Mouse (Mus musculus) megakaryocyte-erythroid progenitor cell, adult 5-6 weeks (primary cell): ENCODE results near the gene Taar6. TPM values are rescaled to one million over a fixed set of nuclear protein-coding genes. Genes with fewer than 3 reads are reported as not detected.

Experiments used
- ATAC-seq: replicated peaks from 2 replicates; pipeline ENCODE4 v1.8.0; 2016; ENCODE audit warnings: mild to moderate bottlenecking, inconsistent platforms; ENCODE audit not compliant: severe bottlenecking, poor library complexity, low FRiP score, low TSS enrichment
- total RNA-seq, 2 experiments: library from RNA; stranded (forward) in 1 of 2; stranded (reverse) in 1 of 2; fragments of 200-1000, 215-1000 nt in 1 of 2; fragments of >200 nt in 1 of 2; fragmentation: Nextera tagmentation in 1 of 2; gene quantifications; 2 replicates each; pipeline ENCODE4 v1.2.3; 2014 to 2017

The Taar6 gene
- total RNA-seq, 2 experiments from 2014 or later, result not detected

DNA sequence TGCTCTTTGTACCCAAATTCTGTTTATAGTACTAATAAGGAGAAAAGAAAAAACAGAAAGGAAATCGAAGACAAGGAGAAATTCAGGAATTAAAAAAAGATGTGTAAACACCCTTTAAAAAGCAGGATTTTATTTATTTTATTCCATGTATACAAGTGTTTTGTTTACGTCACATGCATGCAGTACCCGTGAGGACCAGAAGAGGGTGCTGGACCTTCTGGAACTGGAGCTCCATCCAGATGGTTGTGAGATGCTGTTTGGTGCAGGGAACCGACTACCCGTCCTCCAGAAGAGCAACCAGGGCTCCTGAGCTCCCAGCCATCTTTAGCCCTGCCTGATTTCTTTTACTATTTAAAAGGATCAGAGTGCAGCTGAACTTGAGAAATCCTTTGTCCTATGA, 43.0 kb downstream of the Taar6 start:
- ATAC-seq, result no peak

DNA sequence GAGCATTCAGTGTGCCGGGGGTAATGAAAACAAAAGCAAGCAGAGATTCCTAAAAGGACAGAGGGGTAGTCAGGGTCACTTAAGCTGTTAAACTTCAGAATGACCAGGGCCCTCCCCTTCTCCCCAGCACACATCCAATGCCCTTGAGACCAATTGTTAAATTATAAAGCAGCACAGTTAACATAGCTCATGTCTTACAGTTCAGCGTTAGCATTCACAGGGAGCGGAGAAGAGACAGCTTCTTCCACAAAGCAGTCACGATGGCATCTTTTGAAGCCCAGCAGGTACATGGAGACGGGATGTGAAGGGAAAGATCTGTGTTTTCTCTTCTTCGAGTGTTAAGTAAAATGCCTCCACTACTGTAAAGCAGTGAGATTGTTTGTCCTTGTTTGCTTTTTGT, 47.1 kb downstream of the Taar6 start, which contains the start of gene Taar2:
Taar2 (plus strand) TSS at position 261 of the 400 bp plus-strand sequence.
- no peak for ATAC-seq

DNA sequence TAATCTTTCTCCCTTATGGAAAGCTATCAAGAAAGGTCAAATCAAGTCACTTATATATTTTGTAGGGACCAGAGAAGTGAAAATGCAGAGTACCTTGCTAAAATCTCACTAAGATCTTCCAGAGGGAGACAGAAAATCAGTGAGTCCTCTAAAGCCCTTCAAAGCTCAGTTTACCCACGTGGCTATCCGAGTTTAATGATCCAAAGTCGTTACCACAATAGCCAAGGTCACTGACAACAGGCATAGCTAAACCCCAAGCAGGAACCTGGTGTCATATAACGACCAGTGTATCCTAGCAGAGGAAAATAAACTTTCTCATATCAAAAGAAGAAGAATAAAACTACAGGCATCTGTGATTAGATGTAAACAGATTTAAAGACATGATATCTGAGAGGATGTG, 47.8 kb downstream of the Taar6 start:
- ATAC-seq, result no peak

Other genes starting within 250 kb of the Taar6 start
- 11,537 and 12,520 TPM in 2 replicates for gene Rps12, start 198.4 kb downstream of the Taar6 start, total RNA-seq (2014; fragmentation: Nextera tagmentation)
- gene Rps12, start 198.4 kb downstream of the Taar6 start, total RNA-seq (2017), result 1,872 and 1,888 TPM in 2 replicates
- gene Slc18b1, start 188.7 kb downstream of the Taar6 start, total RNA-seq (2014; fragmentation: Nextera tagmentation), result 3.7 and 4.9 TPM in 2 replicates
- gene Slc18b1, start 188.7 kb downstream of the Taar6 start, total RNA-seq (2017), result 0.89 and 1.4 TPM in 2 replicates
- gene Vnn3, start 134.2 kb downstream of the Taar6 start, total RNA-seq (2014; fragmentation: Nextera tagmentation), result not detected in 2 replicates
- gene Vnn3, start 134.2 kb downstream of the Taar6 start, total RNA-seq (2017), result not detected in 2 replicates
- not detected in 2 replicates for gene Vnn1, start 91.0 kb downstream of the Taar6 start, total RNA-seq (2014; fragmentation: Nextera tagmentation)
- not detected in 2 replicates for gene Vnn1, start 91.0 kb downstream of the Taar6 start, total RNA-seq (2017)
- not detected in 2 replicates for gene Taar1, start 65.3 kb downstream of the Taar6 start, total RNA-seq (2014; fragmentation: Nextera tagmentation)
- gene Taar1, start 65.3 kb downstream of the Taar6 start, total RNA-seq (2017), result not detected in 2 replicates
- gene Taar2, start 47.1 kb downstream of the Taar6 start, total RNA-seq (2014; fragmentation: Nextera tagmentation), result not detected in 2 replicates
- not detected in 2 replicates for gene Taar2, start 47.1 kb downstream of the Taar6 start, total RNA-seq (2017)
- gene Taar3, start 36.1 kb downstream of the Taar6 start, total RNA-seq (2014; fragmentation: Nextera tagmentation), result not detected in 2 replicates
- not detected in 2 replicates for gene Taar3, start 36.1 kb downstream of the Taar6 start, total RNA-seq (2017)
- gene Taar4, start 25.2 kb downstream of the Taar6 start, total RNA-seq (2014; fragmentation: Nextera tagmentation), result not detected in 2 replicates
- gene Taar4, start 25.2 kb downstream of the Taar6 start, total RNA-seq (2017), result not detected in 2 replicates
- gene Taar5, start 14.9 kb downstream of the Taar6 start, total RNA-seq (2014; fragmentation: Nextera tagmentation), result not detected in 2 replicates
- gene Taar5, start 14.9 kb downstream of the Taar6 start, total RNA-seq (2017), result not detected in 2 replicates
- gene Taar7a, start 7.8 kb upstream of the Taar6 start, total RNA-seq (2014; fragmentation: Nextera tagmentation), result not detected in 2 replicates
- not detected in 2 replicates for gene Taar7a, start 7.8 kb upstream of the Taar6 start, total RNA-seq (2017)
- not detected in 2 replicates for gene Taar7b, start 14.3 kb upstream of the Taar6 start, total RNA-seq (2014; fragmentation: Nextera tagmentation)
- not detected in 2 replicates for gene Taar7b, start 14.3 kb upstream of the Taar6 start, total RNA-seq (2017)
- not detected in 2 replicates for gene Taar7d, start 41.6 kb upstream of the Taar6 start, total RNA-seq (2014; fragmentation: Nextera tagmentation)
- gene Taar7d, start 41.6 kb upstream of the Taar6 start, total RNA-seq (2017), result not detected in 2 replicates
- gene Taar7e, start 52.0 kb upstream of the Taar6 start, total RNA-seq (2014; fragmentation: Nextera tagmentation), result not detected in 2 replicates
- not detected in 2 replicates for gene Taar7e, start 52.0 kb upstream of the Taar6 start, total RNA-seq (2017)
- not detected in 2 replicates for gene Taar7f, start 63.9 kb upstream of the Taar6 start, total RNA-seq (2014; fragmentation: Nextera tagmentation)
- not detected in 2 replicates for gene Taar7f, start 63.9 kb upstream of the Taar6 start, total RNA-seq (2017)
- gene Taar8a, start 90.9 kb upstream of the Taar6 start, total RNA-seq (2014; fragmentation: Nextera tagmentation), result not detected in 2 replicates
- gene Taar8a, start 90.9 kb upstream of the Taar6 start, total RNA-seq (2017), result not detected in 2 replicates
- gene Taar8b, start 106.6 kb upstream of the Taar6 start, total RNA-seq (2014; fragmentation: Nextera tagmentation), result not detected in 2 replicates
- gene Taar8b, start 106.6 kb upstream of the Taar6 start, total RNA-seq (2017), result not detected in 2 replicates
- gene Taar8c, start 116.3 kb upstream of the Taar6 start, total RNA-seq (2014; fragmentation: Nextera tagmentation), result not detected in 2 replicates
- gene Taar8c, start 116.3 kb upstream of the Taar6 start, total RNA-seq (2017), result not detected in 2 replicates
- gene Taar9, start 123.9 kb upstream of the Taar6 start, total RNA-seq (2014; fragmentation: Nextera tagmentation), result not detected in 2 replicates
- not detected in 2 replicates for gene Taar9, start 123.9 kb upstream of the Taar6 start, total RNA-seq (2017)
- 18.7 and 32.2 TPM in 2 replicates for gene Stx7, start 163.7 kb upstream of the Taar6 start, total RNA-seq (2014; fragmentation: Nextera tagmentation)
- 28.1 and 29.5 TPM in 2 replicates for gene Stx7, start 163.7 kb upstream of the Taar6 start, total RNA-seq (2017)
- not detected in 2 replicates for gene Moxd1, start 237.9 kb upstream of the Taar6 start, total RNA-seq (2014; fragmentation: Nextera tagmentation)
- not detected in 2 replicates for gene Moxd1, start 237.9 kb upstream of the Taar6 start, total RNA-seq (2017)